Mouse (Mus musculus): ENCODE measurements around the gene Nipa1. TPM values are rescaled to one million over a fixed set of nuclear protein-coding genes. Genes with fewer than 3 reads are reported as not detected.
A peak's percentile ranks its signal among the peaks of the same experiment; 100 is the strongest.

The Nipa1 gene
- 0.25 and 0.38 TPM in 2 replicates for total RNA-seq (2012; rRNA removed)
- 0.86 and 1.0 TPM in 2 replicates for total RNA-seq (2014; rRNA removed)
- polyA plus RNA-seq (2012; ENCODE audit: insufficient read length, low read depth) = 0.96 and 1.3 TPM in 2 replicates

DNA sequence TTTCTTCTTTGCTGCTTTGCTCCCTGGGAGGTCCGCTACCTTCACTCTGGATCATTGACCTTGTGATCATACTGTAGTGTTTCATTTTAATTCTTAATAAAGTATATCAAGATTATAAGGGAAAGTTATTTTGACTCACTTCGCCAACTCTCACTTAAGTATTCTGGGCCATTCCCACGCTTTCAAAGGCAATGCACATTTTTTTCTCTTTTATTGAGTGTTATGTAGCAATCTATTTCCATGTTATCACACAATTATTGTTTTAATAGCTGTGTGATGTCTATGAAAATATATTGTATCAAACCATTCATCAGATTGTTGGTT is at the start of gene Nipa1:
Gene Nipa1, minus strand, starts transcription at position 25 of the 324 bp plus-strand sequence.
- Histone ChIP-seq H3K4me2 (ENCODE audit: insufficient read depth, low read depth, poor library complexity, severe bottlenecking) (peak within 1 kb of the TSS; percentile 48), H3K4me1 (ENCODE audit: control insufficient read depth in 1 of 2, insufficient read depth in 2 of 2) (peaks cover 0 to 7% of the 10 kb centered on the region in 2 experiments; a peak in 2 of 4 replicates), H3K27me3 (replicated peaks) (peaks cover 3% of the 10 kb centered on the region), H3K36me3 (replicated peaks in 1 of 2; ENCODE audit: control insufficient read depth in 1 of 2, insufficient read depth in 1 of 2, low read length in 1 of 2) (no peaks in the 10 kb centered on the region), H3K79me2 (replicated peaks; ENCODE audit: control insufficient read depth, extremely low read depth, insufficient read depth, poor library complexity, severe bottlenecking) (no peaks in the 10 kb centered on the region), H3K9me3 (replicated peaks; ENCODE audit: low read length) (peaks cover 6% of the 10 kb centered on the region), H3K27ac (ENCODE audit: insufficient read depth, low read depth) (no peak within 1 kb of the TSS), H3K4me3 (replicated peaks in 1 of 3; ENCODE audit: low read depth in 2 of 3, low read length in 2 of 3, poor library complexity in 1 of 3) (peak within 1 kb of the TSS; percentile 51 to 71 (median 66)), H3K9ac (ENCODE audit: insufficient read depth, low read depth) (no peak within 1 kb of the TSS)
- dilution Hi-C loops (cut with MboI; ENCODE audit: extremely low pct_ligation_motif_present, extremely low pct_unique_long_range_greater_than_20kb, low sequenced_read_pairs) = no loop called here
- DNase-seq (ENCODE audit: extremely low read depth) = no peak
- in situ Hi-C loops (cut with MboI; ENCODE audit: low pct_ligation_motif_present, low pct_unique_long_range_greater_than_20kb, low sequenced_read_pairs) = no loop called here
- TF ChIP-seq ZNF384 (IDR thresholded peaks at IDR 0.05; ENCODE audit: low read depth, low read length) = no peak
- no peak for TF ChIP-seq EP300 (IDR thresholded peaks at IDR 0.05; ENCODE audit: low read length)
- TF ChIP-seq SIN3A (IDR thresholded peaks at IDR 0.05; ENCODE audit: low read length) = 0 out of 2 replicates have a peak, but pooled peaks have one; percentile 29

DNA sequence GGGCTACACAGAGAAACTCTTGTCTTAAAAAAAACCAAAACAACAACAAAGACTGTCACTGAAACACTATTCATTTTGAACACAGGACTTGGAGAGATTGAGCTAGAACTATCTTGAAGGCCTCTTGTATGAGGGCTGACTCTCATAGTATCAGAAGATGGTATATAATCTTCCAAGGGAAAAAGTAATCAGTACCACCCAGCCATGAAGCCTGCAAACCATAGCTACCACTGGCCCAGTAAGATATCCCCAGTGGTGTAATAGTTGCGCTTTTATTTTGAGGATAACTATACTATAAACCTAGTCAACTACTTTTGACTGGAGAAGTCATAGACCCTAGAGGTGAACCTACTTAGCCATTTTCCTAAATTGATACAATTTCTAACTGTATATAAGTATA is 46.9 kb upstream of the Nipa1 start:
- H3K36me3 ChIP-seq (replicated peaks in 1 of 2; ENCODE audit: control insufficient read depth in 1 of 2, insufficient read depth in 1 of 2, low read length in 1 of 2) = peaks cover 0 to 31% of the 10 kb centered on the region in 2 experiments

DNA sequence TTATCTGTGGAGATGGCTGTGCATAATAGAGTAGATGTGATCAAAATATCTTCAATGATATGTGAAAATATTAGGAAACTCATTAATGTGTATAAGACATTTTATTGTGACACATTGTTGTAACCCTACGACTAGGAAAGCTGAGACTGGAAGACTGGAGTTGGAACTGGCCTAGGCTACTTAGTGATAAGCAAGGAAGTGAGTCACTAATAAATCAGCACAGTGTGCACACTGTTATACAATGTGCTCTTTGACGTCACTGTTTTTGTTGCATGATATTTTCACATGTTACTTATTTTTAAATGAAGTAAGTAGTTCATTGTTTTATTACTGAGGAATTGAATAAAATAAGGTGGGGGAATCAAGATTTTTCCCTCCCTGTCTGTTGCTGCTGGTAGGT is 46.4 kb upstream of the Nipa1 start:
- Histone ChIP-seq H3K79me2 (replicated peaks; ENCODE audit: control insufficient read depth, extremely low read depth, insufficient read depth, poor library complexity, severe bottlenecking) (no peaks in the 10 kb centered on the region), H3K36me3 (replicated peaks in 1 of 2; ENCODE audit: control insufficient read depth in 1 of 2, insufficient read depth in 1 of 2, low read length in 1 of 2) (peaks cover 0 to 32% of the 10 kb centered on the region in 2 experiments), H3K27me3 (replicated peaks) (no peaks in the 10 kb centered on the region), H3K27ac (ENCODE audit: insufficient read depth, low read depth) (no peak overlapping the region), H3K4me1 (ENCODE audit: control insufficient read depth in 1 of 2, insufficient read depth in 2 of 2) (no peaks in the 10 kb centered on the region), H3K9me3 (replicated peaks; ENCODE audit: low read length) (no peaks in the 10 kb centered on the region), H3K9ac (ENCODE audit: insufficient read depth, low read depth) (no peak overlapping the region), H3K4me3 (replicated peaks in 1 of 3; ENCODE audit: low read depth in 2 of 3, low read length in 2 of 3, poor library complexity in 1 of 3) (no peak overlapping the region), H3K4me2 (ENCODE audit: insufficient read depth, low read depth, poor library complexity, severe bottlenecking) (no peak overlapping the region)
- no peak for TF ChIP-seq KAT2A (IDR thresholded peaks at IDR 0.05; ENCODE audit: insufficient replicate concordance, low read length)
- DNase-seq (ENCODE audit: extremely low read depth) = no peak
- dilution Hi-C loops (cut with MboI; ENCODE audit: extremely low pct_ligation_motif_present, extremely low pct_unique_long_range_greater_than_20kb, low sequenced_read_pairs) = no loop called here
- in situ Hi-C loops (cut with MboI; ENCODE audit: low pct_ligation_motif_present, low pct_unique_long_range_greater_than_20kb, low sequenced_read_pairs) = no loop called here

More for the DNA sequence above, 46.9 kb upstream of the Nipa1 start:
- no peak for DNase-seq (ENCODE audit: extremely low read depth)
- Histone ChIP-seq H3K79me2 (replicated peaks; ENCODE audit: control insufficient read depth, extremely low read depth, insufficient read depth, poor library complexity, severe bottlenecking) (no peaks in the 10 kb centered on the region), H3K9ac (ENCODE audit: insufficient read depth, low read depth) (no peak overlapping the region), H3K4me2 (ENCODE audit: insufficient read depth, low read depth, poor library complexity, severe bottlenecking) (no peak overlapping the region), H3K27me3 (replicated peaks) (no peaks in the 10 kb centered on the region), H3K27ac (ENCODE audit: insufficient read depth, low read depth) (no peak overlapping the region), H3K4me3 (replicated peaks in 1 of 3; ENCODE audit: low read depth in 2 of 3, low read length in 2 of 3, poor library complexity in 1 of 3) (no peak overlapping the region), H3K4me1 (ENCODE audit: control insufficient read depth in 1 of 2, insufficient read depth in 2 of 2) (no peaks in the 10 kb centered on the region), H3K9me3 (replicated peaks; ENCODE audit: low read length) (no peaks in the 10 kb centered on the region)
- dilution Hi-C loops (cut with MboI; ENCODE audit: extremely low pct_ligation_motif_present, extremely low pct_unique_long_range_greater_than_20kb, low sequenced_read_pairs) (no loop called here), in situ Hi-C loops (cut with MboI; ENCODE audit: low pct_ligation_motif_present, low pct_unique_long_range_greater_than_20kb, low sequenced_read_pairs) (no loop called here)
- TF ChIP-seq SMC3 (IDR thresholded peaks at IDR 0.05; ENCODE audit: low read depth, low read length) (no peak), MAFK (IDR thresholded peaks at IDR 0.05; ENCODE audit: insufficient replicate concordance, low read length) (no peak), ZKSCAN1 (IDR thresholded peaks at IDR 0.05; ENCODE audit: borderline replicate concordance, low read depth, low read length) (no peak), JUN (IDR thresholded peaks at IDR 0.05; ENCODE audit: insufficient read depth, low read depth, low read length) (no peak), ETS1 (conservative IDR thresholded peaks at IDR 0.05; ENCODE audit: low read depth, low read length) (no peak), ZNF384 (IDR thresholded peaks at IDR 0.05; ENCODE audit: low read depth, low read length) (no peak)
